Mouse (Mus musculus) myocyte (in vitro differentiated cells): ENCODE results near the gene Hnrnpf. TPM values are rescaled to one million over a fixed set of nuclear protein-coding genes. Genes with fewer than 3 reads are reported as not detected.

ENCODE experiments used
- H3K27me3 ChIP-seq: one replicate; pipeline ENCODE4 v1.6.1; 2011; ENCODE audit not compliant: control insufficient read depth, insufficient read depth, insufficient read length
- H3K36me3 ChIP-seq: one replicate; pipeline ENCODE4 v1.6.1; 2011; ENCODE audit not compliant: control insufficient read depth, insufficient read depth
- H3K4me2 ChIP-seq: one replicate; pipeline ENCODE4 v1.6.1; 2011; ENCODE audit warnings: low read depth, control low read depth
- H3K4me3 ChIP-seq: one replicate; pipeline ENCODE4 v1.5.1; 2011; ENCODE audit warnings: mild to moderate bottlenecking, control low read depth, moderate library complexity
- H3K79me2 ChIP-seq: one replicate; pipeline ENCODE4 v1.6.1; 2011; ENCODE audit not compliant: control insufficient read depth, insufficient read depth
- H3ac ChIP-seq: one replicate; pipeline ENCODE4 v1.6.1; 2011; ENCODE audit not compliant: control insufficient read depth, insufficient read length
- CEBPB ChIP-seq: IDR thresholded peaks from 2 replicates; pipeline ENCODE4 v1.6.1; 2011; ENCODE audit warnings: mild to moderate bottlenecking, moderate library complexity; ENCODE audit not compliant: poor library complexity, insufficient read depth, severe bottlenecking
- E2F4 ChIP-seq: IDR thresholded peaks from one replicate; pipeline ENCODE4 v1.6.1; 2011; ENCODE audit warnings: mild to moderate bottlenecking, control low read depth, moderate library complexity; ENCODE audit not compliant: insufficient read depth
- MAX ChIP-seq: IDR thresholded peaks from one replicate; pipeline ENCODE4 v1.6.1; 2011; ENCODE audit warnings: low read depth, mild to moderate bottlenecking, control low read depth
- MYOD1 ChIP-seq, 3 experiments: IDR thresholded peaks; one replicate each; pipeline ENCODE4 v1.6.1; 2011; ENCODE audit warnings: control low read depth in 2 of 3, low read depth in 2 of 3, mild to moderate bottlenecking in 2 of 3, moderate library complexity in 1 of 3; ENCODE audit not compliant: insufficient read length in 2 of 3, control insufficient read depth in 1 of 3
- MYOG ChIP-seq, 3 experiments: IDR thresholded peaks; one replicate each; pipeline ENCODE4 v1.6.1; 2011; ENCODE audit warnings: control low read depth in 2 of 3, low read depth in 2 of 3, mild to moderate bottlenecking in 2 of 3; ENCODE audit not compliant: insufficient read length in 2 of 3, control insufficient read depth in 1 of 3, insufficient read depth in 1 of 3
- POLR2A ChIP-seq: IDR thresholded peaks from one replicate; pipeline ENCODE4 v1.6.1; 2011; ENCODE audit warnings: low read depth, mild to moderate bottlenecking, control low read depth, moderate library complexity; ENCODE audit not compliant: insufficient read length
- POLR2AphosphoS2 ChIP-seq: IDR thresholded peaks from one replicate; pipeline ENCODE4 v1.6.1; 2011; ENCODE audit warnings: low read depth, control low read depth; ENCODE audit not compliant: insufficient read length
- REST ChIP-seq: IDR thresholded peaks from one replicate; pipeline ENCODE4 v1.6.1; 2011; ENCODE audit warnings: mild to moderate bottlenecking, control low read depth, moderate library complexity; ENCODE audit not compliant: insufficient read depth, insufficient read length
- SRF ChIP-seq: IDR thresholded peaks from one replicate; pipeline ENCODE4 v1.6.1; 2011; ENCODE audit warnings: low read depth; ENCODE audit not compliant: control insufficient read depth, insufficient read length
- TCF12 ChIP-seq: IDR thresholded peaks from one replicate; pipeline ENCODE4 v1.6.1; 2011; ENCODE audit warnings: mild to moderate bottlenecking, control low read depth; ENCODE audit not compliant: poor library complexity, insufficient read depth, severe bottlenecking
- TCF3 ChIP-seq: IDR thresholded peaks from one replicate; pipeline ENCODE4 v1.6.1; 2011; ENCODE audit warnings: low read depth, control low read depth; ENCODE audit not compliant: insufficient read length
- USF1 ChIP-seq: IDR thresholded peaks from one replicate; pipeline ENCODE4 v1.6.1; 2011; ENCODE audit warnings: low read depth, mild to moderate bottlenecking, control low read depth, moderate library complexity
- polyA plus RNA-seq: library from polyadenylated mRNA; unstranded; fragments of >200 nt; fragmentation: generic; extraction: Trizol; gene quantifications from one replicate; pipeline ENCODE4 v1.2.1, GENCODE M21; 2012; ENCODE audit warnings: missing spikeins

Gene Hnrnpf
- 186 TPM for polyA plus RNA-seq

DNA sequence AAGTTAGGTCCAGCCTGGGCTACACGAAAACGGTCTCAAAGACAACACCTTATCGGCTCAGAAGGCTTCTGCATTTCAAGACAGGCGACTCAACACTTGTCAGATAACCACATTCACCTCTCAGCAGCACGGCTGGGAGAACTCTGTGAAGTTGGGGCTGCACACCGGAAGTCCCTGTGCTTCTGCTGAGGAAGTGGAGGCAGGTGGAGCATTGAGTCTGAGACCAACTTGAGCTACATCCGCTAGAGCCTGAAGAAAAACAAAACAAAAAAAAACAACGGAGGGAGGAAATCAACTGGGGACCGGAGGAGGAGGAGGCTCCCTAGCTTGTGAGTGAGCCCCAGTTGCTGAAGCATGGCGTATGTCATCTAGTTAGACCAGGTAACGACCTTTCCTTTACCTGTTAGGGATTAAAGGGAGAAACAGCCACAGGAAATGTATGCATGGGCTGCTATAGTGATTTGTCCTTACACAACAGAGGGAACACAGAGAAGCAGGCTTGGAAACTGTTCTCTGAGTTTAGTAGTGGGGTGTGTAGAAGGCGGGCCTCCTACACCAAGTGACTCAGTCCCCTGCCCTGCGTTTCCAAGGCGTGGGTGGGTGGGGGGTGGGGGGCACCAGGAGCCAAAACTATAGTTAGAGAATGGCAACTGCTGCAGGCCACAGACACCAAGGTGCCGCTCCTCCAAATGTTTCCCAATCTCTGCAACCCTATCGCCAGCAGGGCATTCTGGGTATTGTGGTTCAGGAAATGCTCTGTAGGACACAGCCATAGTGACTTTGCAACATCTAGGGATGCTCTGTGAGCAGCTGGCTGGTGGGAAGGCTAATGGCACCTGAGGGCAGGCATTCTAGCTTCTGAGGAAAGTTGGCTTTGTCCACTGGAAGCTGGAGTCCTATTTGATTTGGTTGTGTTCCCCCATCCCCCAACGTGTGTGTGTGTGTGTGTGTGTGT is at the start of gene Hnrnpf:
Gene Hnrnpf (plus strand): TSS at position 199 of the 955 bp plus-strand sequence.
- Histone ChIP-seq H3K79me2 (peaks cover 3% of the 10 kb centered on the region), H3K4me2 (peak within 1 kb of the TSS; percentile 27), H3ac (no peak within 1 kb of the TSS), H3K4me3 (no peak within 1 kb of the TSS), H3K27me3 (no peaks in the 10 kb centered on the region), H3K36me3 (no peaks in the 10 kb centered on the region)
- TF ChIP-seq REST = no peak
- TF ChIP-seq POLR2AphosphoS2 = no peak
- no peak for TF ChIP-seq E2F4
- TF ChIP-seq TCF12 = no peak
- TF ChIP-seq MAX = no peak
- TF ChIP-seq CEBPB = 0 out of 2 replicates have a peak, but pooled peaks have one; percentile 46
- peak in 1 of 3 experiments; percentile 14 for TF ChIP-seq MYOG (IDR thresholded peaks at IDR 0.05; ENCODE audit: control insufficient read depth in 1 of 3, insufficient read depth in 1 of 3, insufficient read length in 2 of 3, low read depth in 2 of 3)
- TF ChIP-seq USF1 = no peak
- TF ChIP-seq POLR2A = no peak

GRCm38 (mm10) chr6:117851747-117852146 is 48.4 kb upstream of the Hnrnpf start:
- Histone ChIP-seq H3ac (no peak overlapping the region), H3K4me3 (no peak overlapping the region), H3K79me2 (no peaks in the 10 kb centered on the region), H3K36me3 (peaks cover 10% of the 10 kb centered on the region), H3K27me3 (no peaks in the 10 kb centered on the region), H3K4me2 (no peak overlapping the region)
- TF ChIP-seq MAX (no peak), TCF3 (no peak), REST (no peak), MYOD1 (IDR thresholded peaks at IDR 0.05; ENCODE audit: control insufficient read depth in 1 of 3, insufficient read length in 2 of 3, low read depth in 2 of 3) (no peak)

DNA sequence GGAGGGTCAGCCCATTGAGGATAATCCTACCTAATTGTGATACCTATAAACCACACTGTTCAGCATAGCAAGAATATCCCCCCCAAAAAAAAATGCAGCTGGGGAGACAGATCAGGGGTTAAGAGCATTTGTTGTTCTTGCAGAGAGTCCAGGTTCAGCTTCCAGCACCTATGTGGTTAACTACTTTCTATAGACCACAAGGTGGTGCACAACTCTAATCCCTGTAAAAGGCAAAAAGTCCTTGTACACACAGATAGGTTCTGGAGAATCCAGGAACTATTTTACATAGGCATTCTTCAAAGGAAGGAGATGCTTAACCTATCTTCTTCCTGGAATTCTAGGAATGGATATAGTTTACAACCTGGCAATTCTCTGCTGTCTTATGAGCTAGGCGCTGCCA is 42.1 kb upstream of the Hnrnpf start:
- TF ChIP-seq USF1 (no peak), POLR2A (no peak), REST (no peak), MAX (no peak), MYOD1 (IDR thresholded peaks at IDR 0.05; ENCODE audit: control insufficient read depth in 1 of 3, insufficient read length in 2 of 3, low read depth in 2 of 3) (no peak), POLR2AphosphoS2 (no peak)
- H3ac ChIP-seq = no peak overlapping the region
- H3K27me3 ChIP-seq = no peaks in the 10 kb centered on the region
- H3K4me2 ChIP-seq = no peak overlapping the region
- no peaks in the 10 kb centered on the region for H3K36me3 ChIP-seq
- no peaks in the 10 kb centered on the region for H3K79me2 ChIP-seq
- H3K4me3 ChIP-seq = no peak overlapping the region

DNA sequence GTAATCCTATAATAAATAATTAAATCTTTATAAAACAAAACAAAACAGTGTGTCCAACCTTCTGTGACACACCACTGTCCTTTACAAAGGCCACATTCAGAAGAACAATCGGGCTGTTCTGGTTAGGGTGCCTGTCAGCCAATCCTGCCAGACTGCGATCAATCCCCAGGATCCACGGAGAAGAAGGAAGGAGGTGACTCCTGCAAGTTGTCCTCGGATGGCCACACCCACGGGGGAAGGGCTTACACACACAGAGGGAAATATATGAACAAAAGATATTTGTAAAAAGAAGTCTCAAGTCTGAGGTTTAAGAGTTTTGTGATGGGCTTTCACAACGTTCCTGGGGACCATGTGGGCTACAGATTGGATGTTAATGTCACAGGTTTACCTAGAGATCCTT is 38.3 kb upstream of the Hnrnpf start, which contains the start of gene Zfp239:
Gene Zfp239 (plus strand): TSS at position 253 of the 400 bp plus-strand sequence.
- Histone ChIP-seq H3K4me3 (peak within 1 kb of the TSS; percentile 41), H3K27me3 (no peaks in the 10 kb centered on the region), H3K36me3 (no peaks in the 10 kb centered on the region), H3ac (no peak within 1 kb of the TSS), H3K79me2 (no peaks in the 10 kb centered on the region), H3K4me2 (peak within 1 kb of the TSS; percentile 88)
- no peak for TF ChIP-seq MAX
- TF ChIP-seq E2F4 = no peak
- TF ChIP-seq POLR2A = no peak
- TF ChIP-seq TCF12 = no peak
- no peak for TF ChIP-seq MYOD1 (IDR thresholded peaks at IDR 0.05; ENCODE audit: control insufficient read depth in 1 of 3, insufficient read length in 2 of 3, low read depth in 2 of 3)
- TF ChIP-seq MYOG (IDR thresholded peaks at IDR 0.05; ENCODE audit: control insufficient read depth in 1 of 3, insufficient read depth in 1 of 3, insufficient read length in 2 of 3, low read depth in 2 of 3) = no peak
- TF ChIP-seq USF1 = no peak
- TF ChIP-seq CEBPB = no peak
- no peak for TF ChIP-seq SRF
- no peak for TF ChIP-seq POLR2AphosphoS2
- no peak for TF ChIP-seq REST
- no peak for TF ChIP-seq TCF3

GRCm38 (mm10) chr6:117862465-117862864 is 37.7 kb upstream of the Hnrnpf start:
- Histone ChIP-seq H3K27me3 (no peaks in the 10 kb centered on the region), H3K4me2 (peak overlapping the region; percentile 88), H3ac (no peak overlapping the region), H3K36me3 (no peaks in the 10 kb centered on the region), H3K4me3 (peak overlapping the region; percentile 41), H3K79me2 (no peaks in the 10 kb centered on the region)
- TF ChIP-seq MYOD1 (IDR thresholded peaks at IDR 0.05; ENCODE audit: control insufficient read depth in 1 of 3, insufficient read length in 2 of 3, low read depth in 2 of 3) = no peak
- no peak for TF ChIP-seq POLR2AphosphoS2
- TF ChIP-seq POLR2A = no peak
- TF ChIP-seq USF1 = no peak
- no peak for TF ChIP-seq MYOG (IDR thresholded peaks at IDR 0.05; ENCODE audit: control insufficient read depth in 1 of 3, insufficient read depth in 1 of 3, insufficient read length in 2 of 3, low read depth in 2 of 3)
- TF ChIP-seq TCF3 = no peak
- TF ChIP-seq REST = no peak
- TF ChIP-seq CEBPB = no peak
- no peak for TF ChIP-seq SRF
- TF ChIP-seq TCF12 = no peak
